Mouse (Mus musculus): ENCODE measurements around the gene Rfng.

The Rfng gene

GRCm38 (mm10) chr11:120773463-120774190 lies 10.4 kb downstream of the Rfng start:
- 93% methylated on average over 7 of the region's 7 CpGs for WGBS

GRCm38 (mm10) chr11:120772749-120773148 lies 11.3 kb downstream of the Rfng start:
- WGBS: 83% methylated on average over 3 of the region's 3 CpGs

- WGBS: 74% methylated on average over 1 of the region's 1 CpGs
Measured at GRCm38 (mm10) chr11:120768206-120768605, 15.8 kb downstream of the Rfng start.

GRCm38 (mm10) chr11:120767023-120767422 lies 17.0 kb downstream of the Rfng start:
- 88% methylated on average over 3 of the region's 7 CpGs for WGBS

GRCm38 (mm10) chr11:120763121-120763999 lies 20.6 kb downstream of the Rfng start:
- 35% methylated on average over 8 of the region's 23 CpGs for WGBS

- WGBS: 15% methylated on average over 14 of the region's 14 CpGs
Measured at GRCm38 (mm10) chr11:120762672-120763041, 21.4 kb downstream of the Rfng start, which contains the start of gene Hmga1b. Gene Hmga1b, plus strand, starts transcription at chr11:120762794.

- WGBS: 72% methylated on average over 14 of the region's 14 CpGs
Measured at GRCm38 (mm10) chr11:120761811-120762671, 22.0 kb downstream of the Rfng start.

GRCm38 (mm10) chr11:120760236-120760635 lies 23.8 kb downstream of the Rfng start:
- WGBS: 93% methylated on average over 9 of the region's 9 CpGs

GRCm38 (mm10) chr11:120751606-120752005 lies 32.4 kb downstream of the Rfng start:
- 80% methylated on average over 4 of the region's 4 CpGs for WGBS

GRCm38 (mm10) chr11:120749430-120749829 lies 34.6 kb downstream of the Rfng start:
- WGBS: 58% methylated on average over 8 of the region's 8 CpGs

GRCm38 (mm10) chr11:120747974-120748373 lies 36.0 kb downstream of the Rfng start:
- 79% methylated on average over 4 of the region's 4 CpGs for WGBS

- 76% methylated on average over 7 of the region's 7 CpGs for WGBS
Measured at GRCm38 (mm10) chr11:120744121-120744701, 39.8 kb downstream of the Rfng start.

GRCm38 (mm10) chr11:120740981-120741380 lies 43.0 kb downstream of the Rfng start:
- WGBS: 87% methylated on average over 5 of the region's 5 CpGs

- WGBS: 81% methylated on average over 6 of the region's 6 CpGs
Measured at GRCm38 (mm10) chr11:120736424-120736823, 47.6 kb downstream of the Rfng start.

- 43% methylated on average over 6 of the region's 6 CpGs for WGBS
Measured at GRCm38 (mm10) chr11:120733521-120733920, 50.5 kb downstream of the Rfng start.

GRCm38 (mm10) chr11:120731858-120732680 lies 51.9 kb downstream of the Rfng start, which contains the start of gene Cbr2:
Gene Cbr2, minus strand, starts transcription at chr11:120732114.
- 79% methylated on average over 12 of the region's 12 CpGs for WGBS

GRCm38 (mm10) chr11:120731395-120731794 lies 52.6 kb downstream of the Rfng start:
- WGBS: 100% methylated on average over 1 of the region's 1 CpGs

Data from cerebral cortex, adult 2 months (tissue).